Mouse (Mus musculus) thymus, postnatal 36 days (tissue): ENCODE data around the gene Med12l.

Source experiments
- DNase-seq, 2 experiments: peaks; one replicate each; pipeline ENCODE4 v3.0.0; 2022; ENCODE audit warnings: mixed read lengths in 2 of 2

The Med12l gene

DNA sequence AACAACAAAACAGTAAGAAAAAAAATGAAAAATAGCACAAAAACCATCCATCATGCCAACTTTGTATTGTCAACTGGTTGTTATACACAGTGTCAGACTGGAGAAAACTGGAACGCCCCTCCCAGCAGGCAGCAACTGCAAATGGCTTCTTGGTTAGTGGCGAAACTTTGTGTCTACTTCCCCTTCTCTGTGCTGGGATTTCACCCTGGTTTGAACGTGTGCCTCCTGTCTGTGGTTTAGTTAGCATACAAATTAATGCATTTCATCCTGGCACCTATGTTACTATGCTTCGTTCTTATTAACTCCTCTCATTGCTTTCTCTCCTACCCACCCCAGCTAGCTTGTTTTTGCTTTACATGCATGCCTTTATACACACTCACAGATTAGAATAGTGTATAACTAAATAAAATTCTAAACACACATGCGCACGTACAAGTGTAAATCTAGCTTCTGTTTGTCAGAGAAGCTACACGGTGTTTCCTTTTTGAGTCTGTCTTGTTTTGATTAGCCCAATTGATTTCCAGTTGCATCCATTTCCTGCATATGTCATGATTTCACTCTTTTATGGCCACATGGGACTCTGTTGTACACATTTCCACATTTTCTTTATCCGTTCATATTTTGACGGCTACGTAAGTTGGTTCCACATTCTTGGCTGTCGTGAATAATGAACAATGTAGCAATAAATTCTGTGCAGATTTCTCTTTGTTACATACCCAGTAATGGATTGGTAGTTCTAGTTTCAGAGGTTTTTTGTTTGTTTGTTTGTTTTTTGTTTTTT lies 336.2 kb downstream of the Med12l start:
- DNase-seq, result no peak

- DNase-seq, result no peak
These were observed 337.4 kb downstream of the Med12l start for GRCm38 (mm10) chr3:59343026-59343425.

DNA sequence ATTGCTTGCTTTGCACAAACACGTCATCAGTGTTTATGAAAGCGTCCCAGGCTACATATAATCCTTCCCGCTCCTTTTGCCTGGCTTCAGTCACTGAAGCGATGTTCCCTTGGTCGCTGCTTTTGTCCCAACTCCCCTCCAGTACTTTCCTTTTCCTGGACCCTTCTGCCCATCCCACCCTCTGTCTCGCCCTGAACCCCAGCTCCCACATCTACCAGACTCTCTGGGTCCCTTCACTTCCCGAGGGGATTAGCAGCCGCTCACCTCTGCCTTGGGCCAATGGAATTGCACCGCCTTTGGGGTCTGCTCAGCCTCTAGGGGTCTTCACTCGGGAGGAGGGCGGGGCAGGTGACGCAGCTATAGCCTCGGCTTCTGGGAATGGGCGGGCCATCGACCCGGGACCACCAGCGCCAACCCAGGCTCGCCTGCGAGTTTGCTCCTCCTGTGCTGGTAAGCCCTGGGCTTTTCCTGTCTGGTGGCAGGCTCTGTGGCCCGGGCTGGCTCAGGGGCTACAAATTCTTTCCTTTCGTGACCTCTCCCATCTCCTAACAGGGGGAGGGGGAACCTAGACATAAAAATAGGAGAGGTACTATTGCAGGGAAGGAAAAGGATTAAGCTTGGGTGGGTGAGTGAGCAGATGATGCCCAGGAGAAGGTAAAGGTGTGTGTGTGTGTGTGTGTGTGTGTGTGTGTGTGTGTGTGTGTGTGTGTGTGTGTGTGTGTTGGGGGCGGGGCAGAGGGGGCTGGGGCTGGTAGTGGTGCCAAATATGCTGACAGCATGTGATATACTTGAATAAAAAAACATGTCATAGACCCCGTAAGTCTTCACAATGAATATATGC lies 338.7 kb downstream of the Med12l start, which contains the start of gene Igsf10:
TSS of gene Igsf10 (minus strand) at position 330 of the 841 bp plus-strand sequence.
- peak; percentile 38 to 47 for DNase-seq

- no peak for DNase-seq
These were observed 346.1 kb downstream of the Med12l start for GRCm38 (mm10) chr3:59351768-59352167.

DNA sequence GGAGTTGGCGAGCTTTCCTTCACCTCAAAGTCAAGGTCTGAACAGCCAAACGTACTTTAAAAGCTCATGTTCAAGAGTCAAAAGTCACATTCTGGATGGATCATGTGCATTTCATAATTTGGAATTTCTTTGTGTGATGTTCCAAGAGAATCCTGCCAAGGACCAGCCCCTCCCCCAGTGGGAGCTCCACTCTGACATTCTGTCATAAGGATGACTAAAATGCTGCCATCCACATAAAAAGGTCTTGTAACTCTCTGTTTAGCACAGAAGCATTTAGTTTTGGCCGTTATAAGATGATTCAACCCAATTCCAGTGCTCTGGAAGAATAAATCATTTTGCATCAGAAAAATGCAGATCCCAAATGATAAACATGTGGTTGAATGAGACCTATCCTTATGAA lies 348.5 kb downstream of the Med12l start:
- no peak for DNase-seq

- DNase-seq, result no peak
These were observed 354.5 kb downstream of the Med12l start for GRCm38 (mm10) chr3:59360102-59360501.

DNA sequence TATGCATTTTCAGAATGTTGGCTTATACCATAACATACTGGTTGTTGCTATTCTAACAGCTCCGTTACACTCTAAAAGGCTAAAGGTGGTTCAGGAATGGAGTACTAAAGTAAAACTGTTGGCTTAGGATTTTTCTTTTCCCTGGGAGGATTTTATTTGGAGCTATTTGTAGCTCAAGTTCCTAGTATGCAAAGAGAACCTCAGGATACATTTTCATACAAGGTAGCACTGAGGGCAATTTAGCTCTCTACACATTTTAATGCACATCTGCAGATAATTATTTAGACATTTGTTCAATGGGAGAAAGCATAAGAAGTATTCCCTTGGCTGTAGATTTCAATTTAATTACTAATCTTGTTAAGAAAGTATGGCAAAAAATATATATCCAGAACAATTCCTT lies 356.3 kb downstream of the Med12l start:
- DNase-seq, result no peak
